Mouse (Mus musculus) gastrocnemius, postnatal 4 days (tissue): ENCODE results near the gene Sppl2c. TPM values are rescaled to one million over a fixed set of nuclear protein-coding genes. Genes with fewer than 3 reads are reported as not detected.

Experiments
- DNase-seq, 2 experiments: peaks; one replicate each; pipeline ENCODE4 v3.0.0; 2021 to 2022; ENCODE audit warnings: low spot score in 2 of 2, mixed read lengths in 2 of 2
- total RNA-seq, 2 experiments: library from RNA; stranded (reverse); gene quantifications; 2 replicates each; pipeline ENCODE4 v1.2.3; 2021

Sppl2c gene
- total RNA-seq, 2 experiments from 2014 or later, result not detected

- DNase-seq, result no peak
Measured at GRCm38 (mm10) chr11:104237958-104238747, 52.0 kb downstream of the Sppl2c start.

Other genes starting within 250 kb of the Sppl2c start
- gene Nsf, start 232.3 kb upstream of the Sppl2c start, total RNA-seq, result 10 to 100 TPM; 29.3 to 30.3 TPM
- 10 to 100 TPM; 25.9 to 30.9 TPM for gene Arf2, start 219.6 kb upstream of the Sppl2c start, total RNA-seq
- not detected for gene Crhr1, start 53.5 kb upstream of the Sppl2c start, total RNA-seq
- 10 to 100 TPM; 24.6 to 26.4 TPM for gene Mapt, start 45.1 kb downstream of the Sppl2c start, total RNA-seq